14 mouse cellular contexts compared by ENCODE assay signal in the genomic region with DNA sequence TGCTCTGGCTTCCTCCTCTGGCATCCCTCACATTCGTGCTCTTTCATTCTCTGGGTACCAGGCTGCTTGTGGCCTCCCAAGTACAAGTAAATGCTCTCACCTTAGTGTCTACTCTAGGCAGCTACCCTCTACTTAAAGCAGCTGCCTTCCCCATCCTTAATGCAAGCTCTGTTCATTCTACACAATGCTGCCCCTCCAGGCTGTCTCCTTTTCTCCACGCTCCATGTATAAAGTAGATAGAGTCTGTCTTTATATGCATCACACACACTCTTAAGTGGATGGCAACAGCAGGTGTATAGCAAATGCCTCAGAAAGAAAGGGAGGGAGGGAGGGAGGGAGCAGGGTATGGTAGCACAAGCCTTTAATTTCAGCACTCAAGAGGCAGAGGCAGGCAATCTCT.
DNase-seq lines count a peak whose midpoint lies in the region; ATAC-seq and TF ChIP-seq lines count a peak whose summit lies in the region.
"Had no signal": no experiment of that assay in that cellular context is flagged by ENCODE, and none has a peak within 500 bp of the region (broad histone marks: within the 10 kb centered on the region; RNA-seq: fewer than 3 reads in every experiment).

No protein-coding gene starts in this region.

- H3K4me2 ChIP-seq in heart, embryonic 13.5 days, result no peak overlapping the region
- no peak overlapping the region for H3K4me2 ChIP-seq in embryonic facial prominence, embryonic 15.5 days (replicated peaks)
- H3K4me2 ChIP-seq in hindbrain, embryonic 15.5 days, result no peak overlapping the region

- no peak for ATAC-seq in heart, embryonic 13.5 days (ENCODE audit: extremely low read depth, insufficient number of reproducible peaks, low FRiP score, low TSS enrichment)
- no peak for ATAC-seq in embryonic facial prominence, embryonic 15.5 days (ENCODE audit: insufficient number of reproducible peaks, low FRiP score, low TSS enrichment, low read depth)
- ATAC-seq in hindbrain, embryonic 15.5 days (ENCODE audit: low FRiP score, low read depth), result no peak; the same call in 1 of the 2 replicates
- ATAC-seq: intestine, embryonic 16.5 days had no signal

- peak overlapping the region; percentile 64; the same call in 1 of the 2 replicates for H3K9ac ChIP-seq in heart, embryonic 13.5 days
- H3K9ac ChIP-seq in embryonic facial prominence, embryonic 15.5 days, result no peak overlapping the region
- H3K9ac ChIP-seq in hindbrain, embryonic 15.5 days, result no peak overlapping the region

- no peaks in the 10 kb centered on the region for H3K9me3 ChIP-seq in heart, embryonic 13.5 days
- no peaks in the 10 kb centered on the region for H3K9me3 ChIP-seq in embryonic facial prominence, embryonic 15.5 days (replicated peaks)
- no peaks in the 10 kb centered on the region for H3K9me3 ChIP-seq in hindbrain, embryonic 15.5 days

- H3K36me3 ChIP-seq in heart, embryonic 13.5 days, result no peaks in the 10 kb centered on the region
- H3K36me3 ChIP-seq in embryonic facial prominence, embryonic 15.5 days, result no peaks in the 10 kb centered on the region
- no peaks in the 10 kb centered on the region for H3K36me3 ChIP-seq in hindbrain, embryonic 15.5 days

- peaks cover 43% of the 10 kb centered on the region for H3K4me1 ChIP-seq in heart, embryonic 13.5 days
- peaks cover 58% of the 10 kb centered on the region for H3K4me1 ChIP-seq in embryonic facial prominence, embryonic 15.5 days
- peaks cover 56% of the 10 kb centered on the region for H3K4me1 ChIP-seq in hindbrain, embryonic 15.5 days (replicated peaks)

- H3K27ac ChIP-seq in heart, embryonic 13.5 days (replicated peaks), result peak overlapping the region; percentile 92
- 0 out of 2 replicates have a peak overlapping the region, but pooled peaks have one; percentile 55 for H3K27ac ChIP-seq in embryonic facial prominence, embryonic 15.5 days (replicated peaks)
- H3K27ac ChIP-seq in hindbrain, embryonic 15.5 days (replicated peaks), result peak overlapping the region; percentile 58
- H3K27ac ChIP-seq: macrophage had no signal

- no peak overlapping the region for H3K4me3 ChIP-seq in heart, embryonic 13.5 days
- no peak overlapping the region for H3K4me3 ChIP-seq in embryonic facial prominence, embryonic 15.5 days (replicated peaks)
- no peak overlapping the region for H3K4me3 ChIP-seq in hindbrain, embryonic 15.5 days
- H3K4me3 ChIP-seq: myocyte had no signal

- no peak for DNase-seq in heart, postnatal 25 days (ENCODE audit: low spot score)
- peak; percentile 63 for DNase-seq in brain, embryonic 14.5 days (ENCODE audit: low read depth)
- no peak for DNase-seq in thymus, postnatal 36 days
- no peak for DNase-seq in adrenal gland, postnatal 14 days
- DNase-seq in lung, postnatal 36 days, result no peak
- DNase-seq: cerebellum, postnatal 25 days; kidney, postnatal 14 days; left cerebral cortex, postnatal 4 days had no signal

- intact Hi-C loops in heart, postnatal 25 days (cut with DNase I), result no loop called here

- no peaks in the 10 kb centered on the region for H3K27me3 ChIP-seq in heart, embryonic 13.5 days (replicated peaks)
- no peaks in the 10 kb centered on the region for H3K27me3 ChIP-seq in embryonic facial prominence, embryonic 15.5 days
- H3K27me3 ChIP-seq in hindbrain, embryonic 15.5 days, result no peaks in the 10 kb centered on the region

- no peak for TF ChIP-seq POLR2A in brain, embryonic 14.5 days (IDR thresholded peaks at IDR 0.05; ENCODE audit: borderline replicate concordance, extremely low read depth, insufficient read depth, insufficient read length, poor library complexity, severe bottlenecking)

- WGBS in heart, embryonic 13.5 days, result 54% methylated on average over 2 of the region's 2 CpGs
- 48% methylated on average over 2 of the region's 2 CpGs for WGBS in embryonic facial prominence, embryonic 15.5 days
- WGBS in hindbrain, embryonic 15.5 days, result 35% methylated on average over 2 of the region's 2 CpGs

- no peak; the same call in 1 of the 2 replicates for TF ChIP-seq CTCF in brain, embryonic 14.5 days (IDR thresholded peaks at IDR 0.05; ENCODE audit: borderline replicate concordance, extremely low read depth, insufficient read depth, insufficient read length)
